Mouse (Mus musculus): ENCODE data around the gene Klhl36.

Klhl36 gene

GRCm38 (mm10) chr8:119887130-119887529 is 25.1 kb downstream of the Klhl36 start:
- DNase-seq = no peak

GRCm38 (mm10) chr8:119888012-119888411 is 25.9 kb downstream of the Klhl36 start:
- peak; percentile 37 for DNase-seq

- no peak for DNase-seq
These were observed 35.0 kb downstream of the Klhl36 start for GRCm38 (mm10) chr8:119897069-119897468.

DNA sequence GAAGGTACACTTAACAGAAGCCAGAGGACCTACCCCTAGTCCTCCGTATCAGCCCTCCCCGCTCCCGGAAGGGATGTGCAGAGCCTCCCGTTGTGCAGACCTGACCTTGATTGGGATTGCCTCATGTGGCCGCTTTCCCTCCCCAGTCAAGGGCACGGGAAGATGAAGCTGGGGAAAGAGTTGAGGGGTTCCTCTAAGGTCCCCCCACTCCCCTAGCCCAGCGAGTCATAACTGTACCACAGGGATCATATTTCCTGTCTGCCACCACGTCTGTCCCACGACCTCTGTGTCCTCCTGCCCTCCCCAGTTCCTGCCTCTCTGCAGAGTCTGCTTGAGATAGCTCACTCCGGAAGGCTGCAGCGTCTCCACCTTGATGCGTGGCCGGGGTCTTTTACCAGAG is 35.9 kb downstream of the Klhl36 start:
- DNase-seq = no peak

DNA sequence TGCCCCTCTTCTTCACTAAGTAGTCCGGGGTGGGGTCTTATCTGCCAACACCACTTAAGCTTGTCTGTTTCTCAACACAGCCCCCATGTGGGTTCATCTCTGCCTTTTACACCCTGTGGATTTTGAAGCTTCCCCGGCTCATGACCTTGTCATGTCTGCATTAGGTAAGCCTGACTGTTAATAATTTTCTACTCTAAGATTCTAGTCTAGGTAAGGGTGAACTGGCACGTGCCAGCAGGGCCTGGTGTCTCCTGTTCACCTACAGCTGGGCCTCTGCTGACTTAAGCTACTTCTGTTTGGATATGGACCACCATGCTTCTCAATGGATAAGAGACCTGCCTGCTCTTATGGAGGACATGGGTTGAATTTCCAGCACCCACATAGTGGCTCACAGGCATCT is 39.3 kb downstream of the Klhl36 start:
- no peak for DNase-seq

GRCm38 (mm10) chr8:119901952-119902351 is 39.9 kb downstream of the Klhl36 start:
- DNase-seq = no peak

GRCm38 (mm10) chr8:119904323-119904911 is 42.4 kb downstream of the Klhl36 start:
- no peak for DNase-seq

DNA sequence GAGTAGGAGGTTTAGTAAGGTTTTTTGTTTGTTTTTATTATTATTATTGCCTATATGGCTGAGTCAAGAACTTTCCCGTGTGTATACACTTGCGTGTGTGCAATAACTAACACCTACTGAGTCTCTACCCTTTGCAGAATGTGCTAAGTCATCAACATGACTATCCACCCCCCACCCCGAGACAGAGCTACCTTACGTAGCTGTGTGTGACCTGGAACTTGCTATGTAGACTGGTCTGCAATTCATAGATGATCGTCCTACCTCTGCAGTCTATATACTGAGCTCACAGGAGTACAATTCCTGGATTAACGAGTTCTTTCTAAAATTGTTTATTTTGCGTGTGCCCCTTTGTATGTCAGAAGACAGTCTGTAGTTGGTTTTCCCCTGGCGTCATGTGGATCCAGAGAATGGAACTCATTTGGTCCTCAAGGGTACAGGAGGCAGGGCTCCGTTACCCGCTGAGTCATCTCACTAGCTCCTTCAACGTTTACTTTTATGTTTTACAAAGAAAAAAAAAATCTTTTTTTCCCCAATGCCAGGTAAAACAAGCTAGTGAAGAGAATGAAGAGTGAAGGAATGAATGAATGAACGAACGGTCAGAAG is 48.0 kb downstream of the Klhl36 start, which contains the start of gene Usp10:
Gene Usp10, plus strand, starts transcription at position 417 of the 603 bp plus-strand sequence.
- no peak for DNase-seq

DNA sequence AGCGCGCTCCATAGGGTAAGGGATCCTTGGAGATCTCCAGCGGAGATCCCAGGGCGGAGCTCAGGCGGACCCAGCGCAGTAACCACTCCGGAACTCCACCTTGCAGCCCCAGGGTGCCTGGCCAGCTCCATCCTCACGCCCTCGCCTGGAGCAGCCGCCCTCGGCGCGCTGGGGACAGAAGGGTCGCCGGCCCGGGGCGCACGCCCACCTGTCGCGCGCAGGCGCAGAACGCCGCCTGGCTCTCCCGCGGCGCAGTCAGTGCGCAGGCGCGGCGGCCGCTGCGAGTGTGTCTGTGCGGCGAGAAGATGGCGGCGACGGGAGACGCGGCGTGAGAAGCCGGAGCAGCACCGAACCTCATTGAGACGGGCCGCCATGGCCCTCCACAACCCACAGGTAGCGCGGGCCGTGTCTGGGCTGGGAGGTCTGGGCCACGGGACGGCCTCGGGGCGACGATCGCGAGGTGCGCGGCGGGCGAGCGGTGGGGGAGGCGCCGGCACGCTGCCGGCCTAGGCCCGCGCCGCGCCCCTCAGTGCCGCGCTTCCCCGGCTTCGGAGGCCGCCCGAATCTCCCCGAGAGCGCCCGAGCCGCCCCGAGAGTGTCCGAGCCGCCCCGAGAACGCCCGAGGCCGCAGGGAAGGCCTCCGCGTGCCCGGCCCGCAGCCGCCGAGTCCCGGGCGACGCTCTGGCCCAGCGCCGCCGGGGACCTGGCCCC is 48.6 kb downstream of the Klhl36 start, which contains the start of gene Gm20388:
Gene Gm20388, plus strand, starts transcription at position 295 of the 711 bp plus-strand sequence.
- peak; percentile 95 for DNase-seq

- peak; percentile 61 for DNase-seq
These were observed 49.3 kb downstream of the Klhl36 start for GRCm38 (mm10) chr8:119911258-119911962.

DNA sequence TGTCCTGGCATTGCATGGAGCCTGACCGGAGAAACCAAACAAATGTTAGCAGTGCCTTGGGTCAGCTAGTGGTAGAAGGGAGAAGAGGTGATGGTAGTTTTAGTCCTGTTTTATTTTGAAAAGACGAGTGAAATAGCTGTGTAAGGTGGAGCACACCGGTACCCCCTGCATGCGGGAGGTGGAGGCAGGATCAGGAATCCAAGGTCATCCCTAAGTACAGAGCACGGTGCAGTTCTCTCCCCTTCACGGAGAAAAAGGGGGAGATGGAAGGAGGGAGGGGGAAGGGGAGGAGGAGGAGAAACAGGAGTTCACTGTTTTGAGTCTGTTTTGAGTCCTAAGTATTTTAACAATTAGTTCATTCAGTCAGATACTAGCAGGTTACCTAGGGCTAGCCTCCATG is 50.6 kb downstream of the Klhl36 start:
- DNase-seq = no peak

GRCm38 (mm10) chr8:119913181-119913580 is 51.1 kb downstream of the Klhl36 start:
- DNase-seq = no peak

GRCm38 (mm10) chr8:119914161-119914560 is 52.1 kb downstream of the Klhl36 start:
- no peak for DNase-seq

- no peak for DNase-seq
These were observed 53.2 kb downstream of the Klhl36 start for GRCm38 (mm10) chr8:119915298-119915697.

DNA sequence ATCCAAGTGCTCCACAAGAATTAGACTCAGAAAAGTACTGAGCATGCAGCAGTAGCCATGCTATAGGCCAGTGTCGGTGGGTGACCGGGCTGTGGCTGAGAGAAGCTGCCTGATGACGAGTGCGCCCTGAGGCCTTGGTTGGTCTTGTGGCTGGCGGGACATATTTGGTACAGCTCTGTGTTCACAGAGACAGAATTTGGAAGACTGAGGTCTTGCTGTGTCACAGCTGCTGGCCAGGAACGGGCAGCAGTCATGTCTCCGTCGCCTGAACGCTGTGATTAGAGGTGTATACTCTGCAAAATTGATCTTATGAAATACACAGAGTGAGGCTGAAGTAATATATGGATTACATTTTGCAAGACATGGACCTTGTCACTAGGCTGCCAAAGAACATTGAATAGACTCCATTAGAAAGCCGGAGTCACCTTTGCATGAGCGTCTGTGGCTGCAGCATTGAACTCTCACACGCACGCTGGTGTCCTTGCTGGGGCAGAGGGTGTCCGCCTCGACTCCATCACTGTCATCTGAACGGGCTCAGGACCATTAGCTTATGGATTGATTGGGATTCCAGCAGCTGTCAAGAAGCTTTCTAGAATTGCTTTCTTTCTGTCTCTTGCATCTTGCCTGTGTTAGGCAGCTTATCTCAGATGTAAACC is 54.3 kb downstream of the Klhl36 start:
- DNase-seq = no peak

- no peak for DNase-seq
These were observed 55.3 kb downstream of the Klhl36 start for GRCm38 (mm10) chr8:119917415-119917814.

DNA sequence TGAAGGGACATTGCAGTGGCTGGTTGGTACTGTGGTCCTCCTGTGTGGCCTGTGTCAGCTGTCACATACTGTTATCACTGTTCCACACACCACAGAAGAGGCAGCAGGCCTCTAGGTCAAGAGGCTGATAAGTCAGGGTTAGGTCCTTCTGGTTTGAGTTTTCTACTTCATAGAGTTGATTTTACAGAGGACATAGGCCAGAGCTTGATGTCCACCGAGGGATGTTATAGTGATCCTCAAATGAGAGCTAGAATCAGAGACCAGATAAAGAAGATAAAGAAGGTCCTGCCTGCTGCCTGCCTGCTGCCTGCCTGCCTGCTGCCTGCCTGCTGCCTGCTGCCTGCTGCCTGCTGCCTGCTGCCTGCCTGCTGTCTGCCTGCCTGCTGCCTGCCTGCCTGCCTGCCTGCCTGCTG is 56.1 kb downstream of the Klhl36 start:
- no peak for DNase-seq

- no peak for DNase-seq
These were observed 61.2 kb downstream of the Klhl36 start for GRCm38 (mm10) chr8:119923259-119923658.

- DNase-seq = no peak
These were observed 63.4 kb downstream of the Klhl36 start for GRCm38 (mm10) chr8:119925428-119925827.

DNA sequence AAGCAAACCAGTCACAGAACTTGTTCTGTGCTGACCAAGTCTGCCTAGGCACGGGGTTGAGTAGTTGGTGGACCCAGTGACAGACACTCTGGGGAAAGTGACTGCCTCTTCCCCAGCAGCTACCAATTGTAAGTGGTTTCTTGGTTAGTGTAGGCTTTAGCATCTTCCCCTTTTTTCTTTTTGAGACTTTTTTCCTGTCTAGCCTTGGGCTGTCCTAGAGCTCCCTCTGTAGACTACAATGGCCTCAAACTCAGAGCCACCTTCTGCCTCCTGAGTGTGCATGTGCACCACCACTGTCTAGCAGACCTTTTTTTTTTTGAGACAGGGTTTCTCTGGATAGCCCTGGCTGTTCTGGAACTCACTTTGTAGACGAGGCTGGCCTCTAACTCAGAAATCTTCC is 64.4 kb downstream of the Klhl36 start:
- no peak for DNase-seq
